Mouse (Mus musculus) MEL (cell line): ENCODE data around the gene Ddx59. TPM values are rescaled to one million over a fixed set of nuclear protein-coding genes. Genes with fewer than 3 reads are reported as not detected.

ENCODE experiments used
- DNase-seq: peaks from one replicate; pipeline ENCODE4 v3.0.0; 2011; ENCODE audit warnings: low read depth, low spot score
- H3K27ac ChIP-seq: 2 replicates; pipeline ENCODE4 v1.5.1; 2012; ENCODE audit warnings: low read depth, mild to moderate bottlenecking, control low read depth, low read length, moderate library complexity; ENCODE audit not compliant: control insufficient read depth
- H3K27me3 ChIP-seq, 2 experiments: fragments of 150-350 bp in 1 of 2; sonication (generic) in 1 of 2; 2 replicates each; pipeline ENCODE4 v1.6.1; 2012; ENCODE audit warnings: low read length in 2 of 2, mild to moderate bottlenecking in 2 of 2, improper control_type of control experiment in 1 of 2, moderate library complexity in 1 of 2; ENCODE audit not compliant: insufficient read depth in 2 of 2, control insufficient read depth in 1 of 2
- H3K36me3 ChIP-seq, 2 experiments: 2 replicates each; pipeline ENCODE4 v1.6.1; 2012 to 2014; ENCODE audit warnings: low read length in 2 of 2, improper control_type of control experiment in 1 of 2, inconsistent platforms in 1 of 2, mild to moderate bottlenecking in 1 of 2; ENCODE audit not compliant: insufficient read depth in 2 of 2, control insufficient read depth in 1 of 2
- H3K4me1 ChIP-seq, 2 experiments: fragments of 150-350 bp in 1 of 2; sonication (generic) in 1 of 2; 2 replicates each; pipeline ENCODE4 v1.6.1; 2012; ENCODE audit warnings: low read length in 2 of 2, improper control_type of control experiment in 1 of 2, mild to moderate bottlenecking in 1 of 2; ENCODE audit not compliant: insufficient read depth in 2 of 2, control insufficient read depth in 1 of 2
- H3K4me3 ChIP-seq, 2 experiments: fragments of 150-350 bp in 1 of 2; sonication (generic) in 1 of 2; 2 replicates each; pipeline ENCODE4 v1.5.1; 2012; ENCODE audit warnings: low read depth in 2 of 2, low read length in 2 of 2, mild to moderate bottlenecking in 2 of 2, moderate library complexity in 2 of 2, control low read depth in 1 of 2, improper control_type of control experiment in 1 of 2; ENCODE audit not compliant: control insufficient read depth in 1 of 2, insufficient read depth in 1 of 2
- H3K79me2 ChIP-seq: 2 replicates; pipeline ENCODE4 v1.6.1; 2012; ENCODE audit warnings: mild to moderate bottlenecking, low read length, moderate library complexity; ENCODE audit not compliant: control insufficient read depth, poor library complexity, insufficient read depth
- H3K9ac ChIP-seq: 2 replicates; pipeline ENCODE4 v1.6.1; 2012; ENCODE audit warnings: low read depth, mild to moderate bottlenecking, control low read depth, low read length, moderate library complexity; ENCODE audit not compliant: control insufficient read depth, poor library complexity, severe bottlenecking
- H3K9me3 ChIP-seq: fragments of 150-350 bp; sonication (generic); replicated peaks from 2 replicates; pipeline ENCODE4 v1.6.1; 2012; ENCODE audit warnings: mild to moderate bottlenecking, low read length, improper control_type of control experiment, moderate library complexity; ENCODE audit not compliant: insufficient read depth
- BHLHE40 ChIP-seq: IDR thresholded peaks from 2 replicates; pipeline ENCODE4 v1.6.1; 2012; ENCODE audit warnings: low read depth, mild to moderate bottlenecking, inconsistent platforms, low read length, improper control_type of control experiment, borderline replicate concordance
- CHD2 ChIP-seq: IDR thresholded peaks from 2 replicates; pipeline ENCODE4 v1.6.1; 2011; ENCODE audit warnings: low read length, improper control_type of control experiment
- CTCF ChIP-seq, 3 experiments: IDR thresholded peaks in 2 of 3; conservative IDR thresholded peaks in 1 of 3; 2 replicates each; pipeline ENCODE4 v1.5.1; 2011 to 2012; ENCODE audit warnings: low read length in 3 of 3, low read depth in 2 of 3, mild to moderate bottlenecking in 2 of 3, improper control_type of control experiment in 1 of 3, inconsistent platforms in 1 of 3, mixed read lengths in 1 of 3, moderate library complexity in 1 of 3; ENCODE audit not compliant: control insufficient read depth in 1 of 3, insufficient read depth in 1 of 3, poor library complexity in 1 of 3, severe bottlenecking in 1 of 3
- ELF1 ChIP-seq: IDR thresholded peaks from 2 replicates; pipeline ENCODE4 v1.6.1; 2014; ENCODE audit warnings: low read depth, mild to moderate bottlenecking, inconsistent platforms, low read length, improper control_type of control experiment, moderate library complexity
- ETS1 ChIP-seq: IDR thresholded peaks from 2 replicates; pipeline ENCODE4 v1.6.1; 2012; ENCODE audit warnings: low read depth, mild to moderate bottlenecking, inconsistent platforms, low read length, improper control_type of control experiment, moderate library complexity
- GATA1 ChIP-seq: IDR thresholded peaks from 2 replicates; pipeline ENCODE4 v1.6.1; 2011; ENCODE audit warnings: low read depth, low read length, improper control_type of control experiment
- JUND ChIP-seq: IDR thresholded peaks from 2 replicates; pipeline ENCODE4 v1.6.1; 2011; ENCODE audit warnings: low read depth, mild to moderate bottlenecking, improper control_type of control experiment, low read length
- KAT2A ChIP-seq: conservative IDR thresholded peaks from 2 replicates; pipeline ENCODE4 v1.6.1; 2012; ENCODE audit warnings: low read depth, low read length, improper control_type of control experiment, inconsistent platforms
- MAZ ChIP-seq: IDR thresholded peaks from 2 replicates; pipeline ENCODE4 v1.6.1; 2012; ENCODE audit warnings: low read depth, mild to moderate bottlenecking, inconsistent platforms, low read length, improper control_type of control experiment
- MYC ChIP-seq: IDR thresholded peaks from 2 replicates; pipeline ENCODE4 v1.6.1; 2011; ENCODE audit warnings: low read depth, mild to moderate bottlenecking, low read length, improper control_type of control experiment, moderate library complexity
- NELFE ChIP-seq: IDR thresholded peaks from 2 replicates; pipeline ENCODE4 v1.6.1; 2011; ENCODE audit warnings: low read depth, low read length, improper control_type of control experiment
- NRF1 ChIP-seq: IDR thresholded peaks from 2 replicates; pipeline ENCODE4 v1.6.1; 2014; ENCODE audit warnings: low read depth, mild to moderate bottlenecking, inconsistent platforms, low read length, improper control_type of control experiment, moderate library complexity; ENCODE audit not compliant: poor library complexity, insufficient read depth, severe bottlenecking
- POLR2A ChIP-seq, 2 experiments: IDR thresholded peaks; 2 replicates each; pipeline ENCODE4 v1.6.1; 2011 to 2012; ENCODE audit warnings: low read length in 2 of 2, mild to moderate bottlenecking in 2 of 2, control low read depth in 1 of 2, improper control_type of control experiment in 1 of 2, low read depth in 1 of 2, moderate library complexity in 1 of 2; ENCODE audit not compliant: control insufficient read depth in 1 of 2, insufficient read depth in 1 of 2, poor library complexity in 1 of 2
- RAD21 ChIP-seq: IDR thresholded peaks from 2 replicates; pipeline ENCODE4 v1.6.1; 2011; ENCODE audit warnings: mild to moderate bottlenecking, low read depth, low read length, improper control_type of control experiment
- RCOR1 ChIP-seq: IDR thresholded peaks from 2 replicates; pipeline ENCODE4 v1.6.1; 2012; ENCODE audit warnings: low read depth, mild to moderate bottlenecking, inconsistent platforms, low read length, improper control_type of control experiment
- SMC3 ChIP-seq: IDR thresholded peaks from 2 replicates; pipeline ENCODE4 v1.6.1; 2011; ENCODE audit warnings: low read depth, low read length, improper control_type of control experiment
- TAL1 ChIP-seq: IDR thresholded peaks from 2 replicates; pipeline ENCODE4 v1.6.1; 2012; ENCODE audit warnings: mild to moderate bottlenecking, inconsistent platforms, low read length, moderate library complexity, mixed read lengths
- TBP ChIP-seq: IDR thresholded peaks from 2 replicates; pipeline ENCODE4 v1.8.0; 2011; ENCODE audit warnings: low read depth, low read length, improper control_type of control experiment
- USF2 ChIP-seq, 2 experiments: IDR thresholded peaks; 2 replicates each; pipeline ENCODE4 v1.6.1; 2011 to 2012; ENCODE audit warnings: improper control_type of control experiment in 2 of 2, low read length in 2 of 2, borderline replicate concordance in 1 of 2, inconsistent platforms in 1 of 2, low read depth in 1 of 2, mild to moderate bottlenecking in 1 of 2; ENCODE audit not compliant: insufficient read depth in 1 of 2
- ZC3H11A ChIP-seq: IDR thresholded peaks from 2 replicates; pipeline ENCODE4 v1.6.1; 2012; ENCODE audit warnings: low read depth, mild to moderate bottlenecking, inconsistent platforms, low read length, improper control_type of control experiment
- ZNF384 ChIP-seq: IDR thresholded peaks from 2 replicates; pipeline ENCODE4 v1.6.1; 2012; ENCODE audit warnings: low read depth, mild to moderate bottlenecking, inconsistent platforms, low read length, improper control_type of control experiment
- polyA plus RNA-seq, 2 experiments: library from polyadenylated mRNA; stranded (reverse) in 1 of 2; unstranded in 1 of 2; fragments of >175 nt in 1 of 2; fragments of >200 nt in 1 of 2; gene quantifications; 2 replicates each; pipeline versions ENCODE4 v1.2.1 to v1.2.4; 2012; ENCODE audit warnings: low replicate concordance in 2 of 2, low read depth in 1 of 2; ENCODE audit not compliant: insufficient read length in 2 of 2, insufficient read depth in 1 of 2, missing spikeins in 1 of 2
- total RNA-seq: library from RNA; depleted of rRNA; stranded (reverse); fragments of 300-350 nt; gene quantifications from 2 replicates; pipeline ENCODE4 v1.2.3, GENCODE M21; 2012

Ddx59 gene
- total and polyA plus RNA-seq, 3 experiments: 6.0 to 6.9 TPM; not detected in 1

DNA sequence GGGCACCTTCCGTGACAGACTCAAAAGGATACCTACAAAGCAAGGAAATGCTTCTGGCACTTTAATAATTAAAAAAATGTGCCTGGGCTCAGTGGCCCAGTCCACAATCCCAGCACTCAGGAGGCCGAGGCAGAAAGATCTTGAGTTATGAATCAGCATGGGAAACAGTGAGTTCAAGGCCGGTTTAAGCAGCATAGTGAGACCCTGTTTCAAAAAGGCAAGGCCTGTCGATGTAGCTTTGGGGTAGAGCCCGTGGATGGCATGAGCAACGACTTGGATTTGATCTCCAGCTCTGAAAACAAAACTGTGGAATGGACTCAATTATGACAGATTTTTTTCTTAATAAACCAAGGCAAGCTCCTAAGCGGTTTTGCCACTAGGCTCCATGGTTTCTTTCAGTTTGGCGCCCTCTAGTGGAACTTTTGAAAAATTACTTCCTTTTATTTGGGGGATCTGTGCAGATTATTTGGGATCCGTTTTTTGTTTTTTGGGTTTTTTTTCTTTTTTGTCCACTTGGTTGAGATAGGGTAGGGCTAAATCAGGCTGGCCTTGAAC lies 43.7 kb downstream of the Ddx59 start:
- Histone ChIP-seq H3K9me3 (no peaks in the 10 kb centered on the region), H3K4me1 (no peaks in the 10 kb centered on the region), H3K4me3 (no peak overlapping the region), H3K9ac (no peak overlapping the region), H3K36me3 (no peaks in the 10 kb centered on the region), H3K27me3 (no peaks in the 10 kb centered on the region; a peak in 1 of 4 replicates), H3K79me2 (no peaks in the 10 kb centered on the region), H3K27ac (no peak overlapping the region)
- peak; percentile 85 for DNase-seq
- TF ChIP-seq ETS1 (no peak), CTCF (IDR thresholded peaks at IDR 0.05 in 2 of 3, conservative IDR thresholded peaks at IDR 0.05 in 1 of 3; ENCODE audit: control insufficient read depth in 1 of 3, insufficient read depth in 1 of 3, low read depth in 2 of 3, low read length in 3 of 3, poor library complexity in 1 of 3, severe bottlenecking in 1 of 3) (peak; percentile 49 to 92 (median 58)), TAL1 (no peak), ZC3H11A (peak; percentile 95), ZNF384 (peak; percentile 66; the same call in 1 of the 2 replicates), ELF1 (no peak), SMC3 (peak; percentile 88), MAZ (no peak), GATA1 (no peak), RAD21 (peak; percentile 96)

- H3K9ac ChIP-seq: no peak overlapping the region
- H3K36me3 ChIP-seq: peaks cover 0 to 6% of the 10 kb centered on the region in 2 experiments; a peak in 2 of 4 replicates
- H3K4me3 ChIP-seq: no peak overlapping the region
- no peaks in the 10 kb centered on the region; a peak in 1 of 4 replicates for H3K27me3 ChIP-seq
- H3K79me2 ChIP-seq: peaks cover 9% of the 10 kb centered on the region
- no peaks in the 10 kb centered on the region for H3K9me3 ChIP-seq
- H3K27ac ChIP-seq: no peak overlapping the region
- no peak for TF ChIP-seq POLR2A (IDR thresholded peaks at IDR 0.05; ENCODE audit: control insufficient read depth in 1 of 2, insufficient read depth in 1 of 2, low read depth in 1 of 2, low read length in 2 of 2, poor library complexity in 1 of 2)
- no peak for DNase-seq
- peaks cover 0 to 5% of the 10 kb centered on the region in 2 experiments; a peak in 1 of 4 replicates for H3K4me1 ChIP-seq
Measured at GRCm38 (mm10) chr1:136462443-136462842, 47.4 kb downstream of the Ddx59 start.

DNA sequence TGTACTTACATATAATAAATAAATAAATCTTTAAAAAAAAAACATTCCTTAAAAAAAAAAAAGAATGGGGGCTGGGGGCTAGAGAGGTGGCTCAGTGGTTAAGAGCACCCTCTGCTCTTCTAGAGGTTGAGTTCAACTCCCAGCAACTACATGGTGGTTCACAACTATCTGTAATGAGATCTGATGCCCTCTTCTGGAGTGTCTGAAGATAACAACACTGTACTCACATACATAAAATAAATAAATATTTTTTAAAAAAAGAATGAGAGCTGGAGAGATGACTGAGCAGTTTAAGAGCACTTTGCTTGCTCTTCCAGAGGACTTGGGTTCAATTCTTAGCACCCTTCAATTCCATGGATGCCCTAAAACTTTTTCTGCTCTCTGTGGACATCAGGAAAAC lies 50.1 kb downstream of the Ddx59 start:
- DNase-seq: no peak
- Histone ChIP-seq H3K27me3 (no peaks in the 10 kb centered on the region), H3K27ac (no peak overlapping the region), H3K4me3 (no peak overlapping the region), H3K9ac (no peak overlapping the region), H3K79me2 (peaks cover 23% of the 10 kb centered on the region), H3K36me3 (peaks cover 7 to 12% of the 10 kb centered on the region in 2 experiments), H3K4me1 (peaks cover 4 to 11% of the 10 kb centered on the region in 2 experiments), H3K9me3 (no peaks in the 10 kb centered on the region)
- no peak for TF ChIP-seq KAT2A
- TF ChIP-seq BHLHE40: no peak
- no peak for TF ChIP-seq JUND
- no peak for TF ChIP-seq POLR2A (IDR thresholded peaks at IDR 0.05; ENCODE audit: control insufficient read depth in 1 of 2, insufficient read depth in 1 of 2, low read depth in 1 of 2, low read length in 2 of 2, poor library complexity in 1 of 2)
- TF ChIP-seq RCOR1: no peak
- TF ChIP-seq ETS1: no peak
- TF ChIP-seq MAZ: no peak
- TF ChIP-seq SMC3: no peak
- no peak for TF ChIP-seq RAD21
- no peak for TF ChIP-seq NELFE
- TF ChIP-seq USF2 (IDR thresholded peaks at IDR 0.05; ENCODE audit: borderline replicate concordance in 1 of 2, insufficient read depth in 1 of 2, low read depth in 1 of 2, low read length in 2 of 2): no peak
- no peak for TF ChIP-seq MYC
- no peak for TF ChIP-seq ELF1
- no peak for TF ChIP-seq NRF1
- no peak for TF ChIP-seq CHD2
- no peak for TF ChIP-seq TBP
- no peak for TF ChIP-seq ZC3H11A
- TF ChIP-seq CTCF (IDR thresholded peaks at IDR 0.05 in 2 of 3, conservative IDR thresholded peaks at IDR 0.05 in 1 of 3; ENCODE audit: control insufficient read depth in 1 of 3, insufficient read depth in 1 of 3, low read depth in 2 of 3, low read length in 3 of 3, poor library complexity in 1 of 3, severe bottlenecking in 1 of 3): no peak
